Mouse (Mus musculus): ENCODE data around the gene Wdr61. TPM values are rescaled to one million over a fixed set of nuclear protein-coding genes. Genes with fewer than 3 reads are reported as not detected.

The Wdr61 gene
- total RNA-seq, 1 experiment, result 88.6 TPM

- no peak overlapping the region for H3K9ac ChIP-seq (ENCODE audit: insufficient read depth, low read depth, low read length, poor library complexity, severe bottlenecking)
- H3K4me1 ChIP-seq (ENCODE audit: control insufficient read depth in 2 of 2, insufficient read depth in 2 of 2, low read length in 2 of 2, poor library complexity in 1 of 2), result peaks cover 0 to 3% of the 10 kb centered on the region in 2 experiments; a peak in 2 of 4 replicates
- TF ChIP-seq MAFK (IDR thresholded peaks at IDR 0.05; ENCODE audit: insufficient read depth, low read depth, low read length) (no peak), ZNF384 (IDR thresholded peaks at IDR 0.05; ENCODE audit: low read depth, low read length) (no peak), ZC3H11A (IDR thresholded peaks at IDR 0.05; ENCODE audit: borderline replicate concordance, low read depth, low read length) (no peak), HCFC1 (IDR thresholded peaks at IDR 0.05; ENCODE audit: borderline replicate concordance, insufficient read depth, low read length) (no peak), CHD2 (IDR thresholded peaks at IDR 0.05; ENCODE audit: low read depth, low read length) (no peak)
- H3K27ac ChIP-seq (ENCODE audit: insufficient read depth, low read depth, low read length, poor library complexity, severe bottlenecking), result no peak overlapping the region
- no peaks in the 10 kb centered on the region for H3K9me3 ChIP-seq (ENCODE audit: control insufficient read depth, insufficient read depth, low read depth, low read length)
- no peak for DNase-seq (ENCODE audit: low read depth, low spot score)
- H3K4me3 ChIP-seq (ENCODE audit: insufficient read depth in 1 of 2, low read depth in 1 of 2, low read length in 2 of 2, poor library complexity in 1 of 2, severe bottlenecking in 1 of 2), result no peak overlapping the region
- H3K36me3 ChIP-seq (ENCODE audit: control insufficient read depth, insufficient read depth, low read length, poor library complexity, severe bottlenecking), result no peaks in the 10 kb centered on the region
- in situ Hi-C loops (cut with MboI; ENCODE audit: low sequenced_read_pairs in 2 of 2, unreplicated experiment in 2 of 2), result loop anchor here in 1 of 2 experiments (25.0 kb wide), 1 partner anchor 479 kb away; no protein-coding TSS in a partner anchor
Observed at GRCm38 (mm10) chr9:54666116-54666515, 68.2 kb downstream of the Wdr61 start.

Other genes starting within 250 kb of the Wdr61 start
- 11.6 and 13.5 TPM in 2 replicates for gene Dmxl2, start 232.9 kb downstream of the Wdr61 start, total RNA-seq (2012; rRNA removed)
- gene Sh2d7, start 195.5 kb downstream of the Wdr61 start, total RNA-seq (2012; rRNA removed), result 0.16 and 0.18 TPM in 2 replicates
- 1.0 and 1.4 TPM in 2 replicates for gene Cib2, start 174.3 kb downstream of the Wdr61 start, total RNA-seq (2012; rRNA removed)
- gene Idh3a, start 148.2 kb downstream of the Wdr61 start, total RNA-seq (2012; rRNA removed), result 58.2 and 79.2 TPM in 2 replicates
- gene Acsbg1, start 72.6 kb downstream of the Wdr61 start, total RNA-seq (2012; rRNA removed), result 1.1 and 2.7 TPM in 2 replicates
- 0.79 and 1.3 TPM in 2 replicates for gene Dnaja4, start 35.6 kb downstream of the Wdr61 start, total RNA-seq (2012; rRNA removed)
- gene Crabp1, start 30.2 kb upstream of the Wdr61 start, total RNA-seq (2012; rRNA removed), result 16.9 and 22.5 TPM in 2 replicates
- gene Ireb2, start 129.3 kb upstream of the Wdr61 start, total RNA-seq (2012; rRNA removed), result 40.3 and 51.0 TPM in 2 replicates
- gene Hykk, start 182.8 kb upstream of the Wdr61 start, total RNA-seq (2012; rRNA removed), result 1.8 and 1.9 TPM in 2 replicates
- gene Psma4, start 216.3 kb upstream of the Wdr61 start, total RNA-seq (2012; rRNA removed), result 152 and 297 TPM in 2 replicates
- 0.49 and 0.53 TPM in 2 replicates for gene AY074887, start 216.5 kb upstream of the Wdr61 start, total RNA-seq (2012; rRNA removed)
- gene Chrna5, start 246.4 kb upstream of the Wdr61 start, total RNA-seq (2012; rRNA removed), result 1.3 and 1.7 TPM in 2 replicates

Data from ES-E14 (cell line).